Mouse (Mus musculus): Measurements from ENCODE around the gene Hist1h3i. TPM values are rescaled to one million over a fixed set of nuclear protein-coding genes. Genes with fewer than 3 reads are reported as not detected.
"Not testable (repeated sequence)": the region's sequence is repeated elsewhere in the genome, so short reads cannot be mapped to it uniquely, and the experiment has no call there.

Hist1h3i gene
- 188 and 230 TPM in 2 replicates for polyA plus RNA-seq (2014; fragmentation: Nextera tagmentation; extraction: Ambion mirVana)

DNA sequence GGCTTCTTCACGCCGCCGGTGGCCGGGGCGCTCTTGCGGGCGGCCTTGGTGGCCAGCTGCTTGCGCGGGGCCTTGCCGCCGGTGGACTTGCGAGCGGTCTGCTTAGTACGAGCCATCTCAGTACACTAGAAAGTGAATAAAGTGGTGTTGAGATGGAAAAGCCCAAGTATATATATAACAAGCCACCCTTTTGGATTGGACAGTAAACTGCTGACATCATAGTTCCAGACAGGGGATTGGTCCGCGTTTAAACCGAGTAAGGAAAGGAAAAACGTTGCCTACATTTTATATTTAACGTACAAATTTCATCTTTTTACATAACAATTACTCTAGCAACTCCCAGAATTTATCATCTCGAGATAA lies at the start of gene Hist1h3i:
Gene Hist1h3i (minus strand): TSS at position 116 of the 363 bp plus-strand sequence.
- WGBS: under 1% methylated on average over 12 of the region's 20 CpGs
- Histone ChIP-seq H3K4me2 (ENCODE audit: low read length) (peak within 1 kb of the TSS; percentile 75), H3K4me3 (ENCODE audit: low read depth, low read length) (peak within 1 kb of the TSS; percentile 44)

DNA sequence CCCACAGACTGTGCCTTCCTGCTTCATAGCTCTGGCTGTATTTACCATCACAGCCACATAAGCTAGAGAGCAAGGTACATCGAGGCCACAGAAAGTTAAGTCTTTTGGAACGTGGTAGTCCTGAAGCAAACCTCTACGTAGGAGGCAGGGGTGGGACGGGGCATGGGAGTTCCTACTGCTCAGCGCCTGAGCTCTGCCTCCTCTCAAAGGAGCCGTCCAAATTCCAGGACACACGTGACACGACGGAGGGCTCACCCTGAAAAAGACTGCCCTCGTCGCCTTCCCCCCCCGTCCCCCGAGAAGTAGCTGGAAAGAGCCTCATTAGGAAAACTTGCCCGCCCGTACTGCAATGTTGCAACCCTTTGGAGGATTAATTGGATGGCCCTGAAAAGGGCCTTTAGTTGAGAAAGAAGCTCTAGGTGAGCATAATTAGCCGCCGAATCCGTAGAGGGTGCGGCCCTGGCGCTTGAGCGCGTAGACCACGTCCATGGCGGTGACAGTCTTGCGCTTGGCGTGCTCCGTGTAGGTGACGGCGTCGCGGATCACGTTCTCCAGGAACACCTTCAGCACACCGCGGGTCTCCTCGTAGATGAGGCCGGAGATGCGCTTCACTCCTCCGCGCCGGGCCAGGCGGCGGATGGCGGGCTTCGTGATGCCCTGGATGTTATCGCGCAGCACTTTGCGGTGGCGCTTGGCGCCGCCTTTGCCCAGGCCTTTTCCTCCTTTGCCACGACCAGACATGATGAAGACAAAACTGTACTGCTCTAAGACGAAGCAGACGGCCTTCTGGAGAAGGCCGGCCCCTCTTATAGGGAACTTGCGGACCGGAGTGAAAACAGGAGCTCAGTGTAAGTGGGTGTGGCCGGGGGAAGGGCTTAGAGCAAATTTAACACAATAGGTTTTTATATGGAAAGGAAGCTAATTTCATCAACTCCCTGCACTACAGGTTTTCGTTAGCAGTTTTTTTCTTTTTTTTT lies 48.5 kb upstream of the Hist1h3i start, which contains the start of gene Hist1h4n:
Gene Hist1h4n (minus strand): TSS at position 779 of the 977 bp plus-strand sequence.
- peak; percentile 85 for ATAC-seq (replicated peaks; ENCODE audit: low FRiP score, low TSS enrichment, low read depth)
- H3K27me3 ChIP-seq (replicated peaks; ENCODE audit: control insufficient read depth, insufficient read depth, low read length); H3K9ac ChIP-seq (ENCODE audit: low read length); H3K4me1 ChIP-seq (replicated peaks; ENCODE audit: control insufficient read depth, insufficient read depth, low read length); DNase-seq (ENCODE audit: low spot score); H3K9me3 ChIP-seq (ENCODE audit: control insufficient read depth, low read length); H3K36me3 ChIP-seq (ENCODE audit: control insufficient read depth, insufficient read depth, low read length): not testable (repeated sequence)
- 0% methylated on average over 22 of the region's 58 CpGs for WGBS
- Histone ChIP-seq H3K4me2 (ENCODE audit: low read length) (peak within 1 kb of the TSS; percentile 33; the same call in 1 of the 2 replicates), H3K4me3 (ENCODE audit: low read depth, low read length) (peak within 1 kb of the TSS; percentile 8; the same call in 1 of the 2 replicates), H3K27ac (ENCODE audit: low read depth) (peak within 1 kb of the TSS; percentile 27; the same call in 1 of the 2 replicates)

More for the DNA sequence above, at the start of gene Hist1h3i:
- Histone ChIP-seq H3K4me1 (replicated peaks; ENCODE audit: control insufficient read depth, insufficient read depth, low read length) (peaks cover 25% of the 10 kb centered on the region), H3K27ac (ENCODE audit: low read depth) (peak within 1 kb of the TSS; percentile 92), H3K9ac (ENCODE audit: low read length) (peak within 1 kb of the TSS; percentile 71), H3K36me3 (ENCODE audit: control insufficient read depth, insufficient read depth, low read length) (no peaks in the 10 kb centered on the region), H3K27me3 (replicated peaks; ENCODE audit: control insufficient read depth, insufficient read depth, low read length) (no peaks in the 10 kb centered on the region), H3K9me3 (ENCODE audit: control insufficient read depth, low read length) (no peaks in the 10 kb centered on the region)
- DNase-seq (ENCODE audit: low spot score): peak; percentile 58
- ATAC-seq (replicated peaks; ENCODE audit: low FRiP score, low TSS enrichment, low read depth): peak; percentile 69

DNA sequence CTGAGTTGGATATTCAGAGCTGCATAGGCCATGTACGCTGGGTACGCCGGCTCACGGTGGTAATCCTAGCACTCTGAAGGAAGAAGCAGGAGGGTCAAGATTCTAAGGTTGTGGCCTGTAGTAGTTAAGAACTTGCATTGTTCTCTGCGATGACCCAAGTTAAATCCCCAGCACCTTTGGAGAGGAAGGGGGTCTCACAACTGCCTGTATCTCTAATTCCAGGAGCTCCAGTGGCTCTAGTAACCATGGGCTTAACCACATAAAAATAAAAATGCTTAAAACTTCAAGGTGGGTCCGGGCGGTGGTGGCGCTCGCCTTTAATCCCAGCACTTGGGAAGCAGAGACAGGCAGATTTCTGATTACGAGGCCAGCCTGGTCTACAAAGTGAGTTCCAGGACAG lies 47.2 kb upstream of the Hist1h3i start:
- Histone ChIP-seq H3K4me3 (ENCODE audit: low read depth, low read length) (no peak overlapping the region), H3K27ac (ENCODE audit: low read depth) (no peak overlapping the region), H3K4me2 (ENCODE audit: low read length) (no peak overlapping the region), H3K4me1 (replicated peaks; ENCODE audit: control insufficient read depth, insufficient read depth, low read length) (no peaks in the 10 kb centered on the region), H3K27me3 (replicated peaks; ENCODE audit: control insufficient read depth, insufficient read depth, low read length) (no peaks in the 10 kb centered on the region), H3K9ac (ENCODE audit: low read length) (no peak overlapping the region), H3K9me3 (ENCODE audit: control insufficient read depth, low read length) (no peaks in the 10 kb centered on the region), H3K36me3 (ENCODE audit: control insufficient read depth, insufficient read depth, low read length) (no peaks in the 10 kb centered on the region)
- no peak for DNase-seq (ENCODE audit: low spot score)
- WGBS: 88% methylated on average over 10 of the region's 10 CpGs
- ATAC-seq (replicated peaks; ENCODE audit: low FRiP score, low TSS enrichment, low read depth): no peak

DNA sequence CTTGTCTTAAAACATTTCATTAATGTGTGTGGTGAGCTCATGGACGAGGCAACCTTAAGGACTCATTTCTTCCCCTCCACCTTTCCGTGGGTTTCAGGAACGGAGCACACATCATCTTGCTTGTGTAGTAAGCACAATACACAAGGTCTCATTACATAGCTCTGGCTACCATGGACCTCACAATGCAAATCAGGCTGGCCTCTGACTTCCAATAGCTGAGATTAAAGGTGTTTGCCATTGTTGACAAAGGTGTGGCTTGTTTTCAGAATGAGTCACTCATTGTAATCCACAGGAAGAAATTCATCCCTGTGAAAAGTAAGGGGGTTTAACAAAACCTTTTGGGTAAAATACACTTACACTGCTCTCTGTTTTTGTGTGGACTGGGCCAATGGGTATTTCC lies 45.3 kb upstream of the Hist1h3i start:
- peak; percentile 39 for DNase-seq (ENCODE audit: low spot score)
- no peaks in the 10 kb centered on the region for H3K36me3 ChIP-seq (ENCODE audit: control insufficient read depth, insufficient read depth, low read length)
- no peak overlapping the region for H3K27ac ChIP-seq (ENCODE audit: low read depth)
- no peaks in the 10 kb centered on the region for H3K9me3 ChIP-seq (ENCODE audit: control insufficient read depth, low read length)
- H3K4me3 ChIP-seq (ENCODE audit: low read depth, low read length): no peak overlapping the region
- no peak for ATAC-seq (replicated peaks; ENCODE audit: low FRiP score, low TSS enrichment, low read depth)
- no peaks in the 10 kb centered on the region for H3K4me1 ChIP-seq (replicated peaks; ENCODE audit: control insufficient read depth, insufficient read depth, low read length)
- no peak overlapping the region for H3K4me2 ChIP-seq (ENCODE audit: low read length)
- H3K9ac ChIP-seq (ENCODE audit: low read length): no peak overlapping the region
- 59% methylated on average over 3 of the region's 3 CpGs for whole genome bisulfite sequencing
- no peaks in the 10 kb centered on the region for H3K27me3 ChIP-seq (replicated peaks; ENCODE audit: control insufficient read depth, insufficient read depth, low read length)

DNA sequence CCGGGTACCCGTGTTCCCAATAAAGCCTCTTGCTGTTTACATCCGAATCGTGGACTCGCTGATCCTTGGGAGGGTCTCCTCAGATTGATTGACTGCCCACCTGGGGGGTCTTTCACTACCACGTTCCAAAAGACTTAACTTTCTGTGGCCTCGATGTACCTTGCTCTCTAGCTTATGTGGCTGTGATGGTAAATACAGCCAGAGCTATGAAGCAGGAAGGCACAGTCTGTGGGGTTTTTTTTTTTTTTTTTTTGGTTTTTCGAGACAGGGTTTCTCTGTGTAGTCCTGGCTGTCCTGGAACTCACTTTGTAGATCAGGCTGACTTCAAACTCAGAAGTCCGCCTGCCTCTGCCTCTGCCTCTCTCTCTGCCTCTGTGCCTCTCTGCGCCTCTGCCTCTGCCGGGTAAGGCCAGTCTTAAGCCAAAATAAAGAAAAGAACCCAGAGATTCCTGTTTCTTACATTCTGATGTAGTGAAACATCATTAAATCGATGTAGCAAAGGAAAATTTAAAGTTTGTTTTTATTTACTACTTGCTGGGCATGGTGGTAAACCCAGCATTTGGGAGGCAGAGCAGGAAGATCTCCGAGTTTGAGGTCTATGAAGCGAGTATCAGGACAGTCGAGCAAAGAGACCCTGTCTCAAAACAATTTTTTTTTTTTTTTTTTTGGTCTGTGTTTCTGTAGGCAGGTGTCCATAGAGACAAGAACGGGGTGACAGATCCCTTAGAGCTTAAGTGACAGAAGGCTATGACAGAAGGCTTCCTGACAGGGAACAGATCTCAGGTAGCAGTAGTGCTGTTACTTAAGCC lies 37.1 kb upstream of the Hist1h3i start:
- H3K4me3 ChIP-seq (ENCODE audit: low read depth, low read length); ATAC-seq (replicated peaks; ENCODE audit: low FRiP score, low TSS enrichment, low read depth); H3K9ac ChIP-seq (ENCODE audit: low read length); H3K4me1 ChIP-seq (replicated peaks; ENCODE audit: control insufficient read depth, insufficient read depth, low read length); DNase-seq (ENCODE audit: low spot score); H3K9me3 ChIP-seq (ENCODE audit: control insufficient read depth, low read length); H3K27ac ChIP-seq (ENCODE audit: low read depth); H3K27me3 ChIP-seq (replicated peaks; ENCODE audit: control insufficient read depth, insufficient read depth, low read length); H3K36me3 ChIP-seq (ENCODE audit: control insufficient read depth, insufficient read depth, low read length); H3K4me2 ChIP-seq (ENCODE audit: low read length): not testable (repeated sequence)
- WGBS: 78% methylated on average over 6 of the region's 16 CpGs

DNA sequence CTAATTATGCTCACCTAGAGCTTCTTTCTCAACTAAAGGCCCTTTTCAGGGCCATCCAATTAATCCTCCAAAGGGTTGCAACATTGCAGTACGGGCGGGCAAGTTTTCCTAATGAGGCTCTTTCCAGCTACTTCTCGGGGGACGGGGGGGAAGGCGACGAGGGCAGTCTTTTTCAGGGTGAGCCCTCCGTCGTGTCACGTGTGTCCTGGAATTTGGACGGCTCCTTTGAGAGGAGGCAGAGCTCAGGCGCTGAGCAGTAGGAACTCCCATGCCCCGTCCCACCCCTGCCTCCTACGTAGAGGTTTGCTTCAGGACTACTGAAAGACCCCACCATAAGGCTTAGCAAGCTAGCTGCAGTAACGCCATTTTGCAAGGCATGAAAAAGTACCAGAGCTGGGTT lies 28.9 kb upstream of the Hist1h3i start:
- H3K4me2 ChIP-seq (ENCODE audit: low read length): peak overlapping the region; percentile 34; the same call in 1 of the 2 replicates
- WGBS: 0% methylated on average over 11 of the region's 14 CpGs
- not testable (repeated sequence) for H3K27me3 ChIP-seq (replicated peaks; ENCODE audit: control insufficient read depth, insufficient read depth, low read length); H3K4me3 ChIP-seq (ENCODE audit: low read depth, low read length); H3K4me1 ChIP-seq (replicated peaks; ENCODE audit: control insufficient read depth, insufficient read depth, low read length); DNase-seq (ENCODE audit: low spot score); H3K36me3 ChIP-seq (ENCODE audit: control insufficient read depth, insufficient read depth, low read length); H3K9me3 ChIP-seq (ENCODE audit: control insufficient read depth, low read length); H3K27ac ChIP-seq (ENCODE audit: low read depth); H3K9ac ChIP-seq (ENCODE audit: low read length)
- peak; percentile 68 for ATAC-seq (replicated peaks; ENCODE audit: low FRiP score, low TSS enrichment, low read depth)

DNA sequence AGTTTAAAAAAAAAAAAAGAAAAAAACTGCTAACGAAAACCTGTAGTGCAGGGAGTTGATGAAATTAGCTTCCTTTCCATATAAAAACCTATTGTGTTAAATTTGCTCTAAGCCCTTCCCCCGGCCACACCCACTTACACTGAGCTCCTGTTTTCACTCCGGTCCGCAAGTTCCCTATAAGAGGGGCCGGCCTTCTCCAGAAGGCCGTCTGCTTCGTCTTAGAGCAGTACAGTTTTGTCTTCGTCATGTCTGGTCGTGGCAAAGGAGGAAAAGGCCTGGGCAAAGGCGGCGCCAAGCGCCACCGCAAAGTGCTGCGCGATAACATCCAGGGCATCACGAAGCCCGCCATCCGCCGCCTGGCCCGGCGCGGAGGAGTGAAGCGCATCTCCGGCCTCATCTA lies 28.4 kb upstream of the Hist1h3i start, which contains the start of gene Hist1h4m:
Gene Hist1h4m (plus strand): TSS at position 208 of the 400 bp plus-strand sequence.
- H3K27me3 ChIP-seq (replicated peaks; ENCODE audit: control insufficient read depth, insufficient read depth, low read length); H3K27ac ChIP-seq (ENCODE audit: low read depth); H3K9ac ChIP-seq (ENCODE audit: low read length); DNase-seq (ENCODE audit: low spot score); H3K9me3 ChIP-seq (ENCODE audit: control insufficient read depth, low read length); H3K36me3 ChIP-seq (ENCODE audit: control insufficient read depth, insufficient read depth, low read length); H3K4me3 ChIP-seq (ENCODE audit: low read depth, low read length); H3K4me1 ChIP-seq (replicated peaks; ENCODE audit: control insufficient read depth, insufficient read depth, low read length): not testable (repeated sequence)
- peak; percentile 70 for ATAC-seq (replicated peaks; ENCODE audit: low FRiP score, low TSS enrichment, low read depth)
- H3K4me2 ChIP-seq (ENCODE audit: low read length): peak within 1 kb of the TSS; percentile 34; the same call in 1 of the 2 replicates
- WGBS: no CpG with 5 or more reads among the region's 24 CpGs

DNA sequence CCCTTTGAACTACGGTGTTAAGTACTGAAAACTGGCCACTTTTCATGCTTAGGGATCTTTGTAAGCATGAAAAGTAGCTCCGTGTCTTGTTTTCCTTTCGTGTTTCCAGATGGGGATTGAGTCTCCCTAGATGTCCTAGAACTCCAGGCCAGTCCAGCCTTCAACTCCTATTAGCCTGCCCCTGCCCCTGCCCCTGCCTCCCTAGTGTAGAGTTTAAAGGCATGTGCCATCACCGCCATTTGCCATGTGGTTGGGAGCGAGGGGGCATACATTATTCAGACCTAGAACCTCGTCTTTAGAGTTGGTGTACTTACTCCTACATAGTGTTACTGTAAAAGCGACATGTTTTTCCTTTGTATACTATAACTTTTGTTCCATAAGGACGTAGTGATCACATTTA lies 27.9 kb upstream of the Hist1h3i start:
- no CpG with 5 or more reads among the region's 8 CpGs for WGBS

More for the DNA sequence above, 27.9 kb upstream of the Hist1h3i start:
- H3K36me3 ChIP-seq (ENCODE audit: control insufficient read depth, insufficient read depth, low read length); H3K27me3 ChIP-seq (replicated peaks; ENCODE audit: control insufficient read depth, insufficient read depth, low read length); H3K4me3 ChIP-seq (ENCODE audit: low read depth, low read length); H3K4me2 ChIP-seq (ENCODE audit: low read length); H3K9me3 ChIP-seq (ENCODE audit: control insufficient read depth, low read length); H3K9ac ChIP-seq (ENCODE audit: low read length); DNase-seq (ENCODE audit: low spot score); H3K27ac ChIP-seq (ENCODE audit: low read depth); H3K4me1 ChIP-seq (replicated peaks; ENCODE audit: control insufficient read depth, insufficient read depth, low read length): not testable (repeated sequence)
- peak; percentile 38 for ATAC-seq (replicated peaks; ENCODE audit: low FRiP score, low TSS enrichment, low read depth)

Measured in intestine, embryonic 14.5 days (tissue).